Mouse (Mus musculus): ENCODE data around the gene Btnl9.

DNA sequence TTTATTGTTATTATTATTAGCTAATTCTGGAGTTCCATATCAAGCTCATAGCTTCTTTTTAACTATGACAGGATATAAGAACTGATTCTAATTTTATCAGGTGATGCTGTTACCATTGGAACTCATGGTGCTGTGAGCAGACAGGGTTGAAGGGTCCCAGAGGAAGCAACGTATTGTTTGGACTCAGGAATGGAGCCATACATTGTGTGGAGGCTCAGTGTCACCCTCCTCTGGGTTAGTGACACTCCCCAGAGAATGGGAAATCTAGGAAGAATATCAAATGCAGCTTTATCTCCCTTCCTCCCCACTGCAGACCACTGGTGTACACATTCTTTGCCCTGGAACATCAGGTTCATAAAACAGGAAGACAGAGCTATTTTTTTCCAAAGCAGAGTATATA is 3.8 kb downstream of the Btnl9 start:
- no peak for TF ChIP-seq GATA1 (IDR thresholded peaks at IDR 0.05; ENCODE audit: borderline replicate concordance, low read length)
- TF ChIP-seq FLI1 (IDR thresholded peaks at IDR 0.05; ENCODE audit: low read length) = no peak
